Mouse (Mus musculus) C2C12 (cell line): ENCODE measurements around the gene Gm49395.

Source experiments
- CEBPB ChIP-seq: IDR thresholded peaks from one replicate; pipeline ENCODE4 v1.6.1; 2011; ENCODE audit warnings: low read depth, mild to moderate bottlenecking, control low read depth, moderate library complexity
- CTCF ChIP-seq: IDR thresholded peaks from one replicate; pipeline ENCODE4 v1.5.1; 2011; ENCODE audit not compliant: control insufficient read depth, insufficient read depth, insufficient read length
- FOSL1 ChIP-seq: IDR thresholded peaks from one replicate; pipeline ENCODE4 v1.8.0; 2011; ENCODE audit warnings: mild to moderate bottlenecking, low read length; ENCODE audit not compliant: poor library complexity, insufficient read depth, severe bottlenecking
- MAX ChIP-seq: IDR thresholded peaks from one replicate; pipeline ENCODE4 v1.6.1; 2011; ENCODE audit warnings: mild to moderate bottlenecking, control low read depth
- MYOD1 ChIP-seq: IDR thresholded peaks from one replicate; pipeline ENCODE4 v1.6.1; 2011; ENCODE audit warnings: low read depth; ENCODE audit not compliant: control insufficient read depth, insufficient read length
- MYOG ChIP-seq: IDR thresholded peaks from one replicate; pipeline ENCODE4 v1.6.1; 2011; ENCODE audit not compliant: control insufficient read depth, insufficient read length; ENCODE audit errors: extremely low read depth
- USF1 ChIP-seq: IDR thresholded peaks from one replicate; pipeline ENCODE4 v1.6.1; 2011; ENCODE audit warnings: low read depth, mild to moderate bottlenecking, control low read depth, moderate library complexity

- TF ChIP-seq MYOG (no peak), CTCF (no peak), MYOD1 (no peak), MAX (no peak), CEBPB (no peak), USF1 (no peak), FOSL1 (no peak)
Observed at GRCm38 (mm10) chr13:114987161-114987560, 114.6 kb downstream of the Gm49395 start.
